Mouse (Mus musculus) limb, embryonic 15.5 days (tissue): ENCODE measurements around the gene Gm17359. TPM values are rescaled to one million over a fixed set of nuclear protein-coding genes. Genes with fewer than 3 reads are reported as not detected.

Source experiments
- ATAC-seq: fragments of 200-750 bp; cut with Nextera tagmentation; 2 replicates; pipeline ENCODE4 v1.8.0; 2017; ENCODE audit warnings: low read depth, moderate TSS enrichment; ENCODE audit not compliant: insufficient number of reproducible peaks, low FRiP score, low TSS enrichment
- H3K27ac ChIP-seq: fragments of 300-500 bp; sonication (generic); 2 replicates; pipeline ENCODE4 v1.5.1; 2015; ENCODE audit warnings: moderate library complexity, mild to moderate bottlenecking, inconsistent platforms
- H3K27me3 ChIP-seq: fragments of 300-500 bp; sonication (generic); 2 replicates; pipeline ENCODE4 v1.6.1; 2015; ENCODE audit warnings: inconsistent platforms
- H3K36me3 ChIP-seq: fragments of 300-500 bp; sonication (generic); 2 replicates; pipeline ENCODE4 v1.6.1; 2015; ENCODE audit warnings: inconsistent platforms
- H3K4me1 ChIP-seq: fragments of 300-500 bp; sonication (generic); 2 replicates; pipeline ENCODE4 v1.6.1; 2015; ENCODE audit warnings: inconsistent platforms
- H3K4me2 ChIP-seq: fragments of 300-500 bp; sonication (generic); 2 replicates; pipeline ENCODE4 v1.6.1; 2015; ENCODE audit warnings: mild to moderate bottlenecking, inconsistent platforms
- H3K4me3 ChIP-seq: fragments of 300-500 bp; sonication (generic); 2 replicates; pipeline ENCODE4 v1.5.1; 2015; ENCODE audit warnings: mild to moderate bottlenecking, inconsistent platforms
- H3K9ac ChIP-seq: fragments of 300-500 bp; sonication (generic); 2 replicates; pipeline ENCODE4 v1.6.1; 2015; ENCODE audit warnings: inconsistent platforms
- H3K9me3 ChIP-seq: fragments of 300-500 bp; sonication (generic); 2 replicates; pipeline ENCODE4 v1.6.1; 2016; ENCODE audit warnings: inconsistent platforms
- WGBS: fragments of 180-500 bp; shearing (Covaris S2); methylation state at CpG from one replicate; pipeline ENCODE4 v1.1.7; 2015; 5-methylcytosine and 5-hydroxymethylcytosine counted together
- polyA plus RNA-seq: library from polyadenylated mRNA; unstranded; fragments of >200 nt; fragmentation: Nextera tagmentation; extraction: Ambion mirVana; gene quantifications from 2 replicates; pipeline ENCODE4 v1.2.1, GENCODE M21; 2015

The Gm17359 gene
- polyA plus RNA-seq, 1 experiment from 2014 or later, result not detected

GRCm38 (mm10) chr3:79402056-79402455 is 65.6 kb downstream of the Gm17359 start:
- 86% methylated on average over 8 of the region's 8 CpGs for WGBS
- H3K4me1 ChIP-seq, result no peaks in the 10 kb centered on the region
- H3K9ac ChIP-seq, result no peak overlapping the region
- no peaks in the 10 kb centered on the region for H3K9me3 ChIP-seq
- no peak overlapping the region for H3K4me3 ChIP-seq
- no peaks in the 10 kb centered on the region for H3K36me3 ChIP-seq
- H3K27ac ChIP-seq, result no peak overlapping the region
- no peak overlapping the region for H3K4me2 ChIP-seq
- H3K27me3 ChIP-seq, result no peaks in the 10 kb centered on the region
- no peak for ATAC-seq

GRCm38 (mm10) chr3:79408546-79408945 is 72.1 kb downstream of the Gm17359 start:
- no peaks in the 10 kb centered on the region for H3K9me3 ChIP-seq
- ATAC-seq, result no peak
- no peak overlapping the region for H3K9ac ChIP-seq
- H3K36me3 ChIP-seq, result no peaks in the 10 kb centered on the region
- 43% methylated on average over 4 of the region's 4 CpGs for WGBS
- no peak overlapping the region for H3K4me2 ChIP-seq
- peaks cover 7% of the 10 kb centered on the region; the same call in 1 of the 2 replicates for H3K4me1 ChIP-seq
- H3K4me3 ChIP-seq, result no peak overlapping the region
- H3K27ac ChIP-seq, result no peak overlapping the region
- H3K27me3 ChIP-seq, result no peaks in the 10 kb centered on the region

GRCm38 (mm10) chr3:79409927-79410628 is 73.6 kb downstream of the Gm17359 start:
- WGBS, result 19% methylated on average over 10 of the region's 10 CpGs
- Histone ChIP-seq H3K4me1 (peaks cover 7% of the 10 kb centered on the region; the same call in 1 of the 2 replicates), H3K9ac (no peak overlapping the region)

GRCm38 (mm10) chr3:79410629-79410995 is 74.2 kb downstream of the Gm17359 start:
- Histone ChIP-seq H3K9me3 (no peaks in the 10 kb centered on the region), H3K4me2 (no peak overlapping the region), H3K27me3 (no peaks in the 10 kb centered on the region), H3K27ac (no peak overlapping the region), H3K4me3 (no peak overlapping the region), H3K36me3 (no peaks in the 10 kb centered on the region), H3K9ac (no peak overlapping the region), H3K4me1 (peaks cover 7% of the 10 kb centered on the region; the same call in 1 of the 2 replicates)
- no peak for ATAC-seq
- WGBS, result 41% methylated on average over 5 of the region's 5 CpGs

More at GRCm38 (mm10) chr3:79409927-79410628, 73.6 kb downstream of the Gm17359 start:
- no peak overlapping the region for H3K27ac ChIP-seq
- H3K9me3 ChIP-seq, result no peaks in the 10 kb centered on the region
- no peaks in the 10 kb centered on the region for H3K27me3 ChIP-seq
- H3K4me3 ChIP-seq, result no peak overlapping the region
- no peak overlapping the region for H3K4me2 ChIP-seq
- ATAC-seq, result no peak
- H3K36me3 ChIP-seq, result no peaks in the 10 kb centered on the region

- 37% methylated on average over 2 of the region's 2 CpGs for WGBS
- Histone ChIP-seq H3K27me3 (no peaks in the 10 kb centered on the region), H3K9me3 (no peaks in the 10 kb centered on the region), H3K4me1 (peaks cover 7% of the 10 kb centered on the region; the same call in 1 of the 2 replicates), H3K4me2 (no peak overlapping the region), H3K27ac (no peak overlapping the region), H3K4me3 (no peak overlapping the region), H3K36me3 (no peaks in the 10 kb centered on the region), H3K9ac (no peak overlapping the region)
- ATAC-seq, result no peak
Measured at GRCm38 (mm10) chr3:79411666-79412065, 75.2 kb downstream of the Gm17359 start.

- Histone ChIP-seq H3K27me3 (no peaks in the 10 kb centered on the region), H3K4me1 (peaks cover 7% of the 10 kb centered on the region; the same call in 1 of the 2 replicates), H3K4me3 (no peak overlapping the region), H3K9me3 (no peaks in the 10 kb centered on the region), H3K36me3 (no peaks in the 10 kb centered on the region), H3K27ac (no peak overlapping the region), H3K4me2 (no peak overlapping the region), H3K9ac (no peak overlapping the region)
- no peak for ATAC-seq
- WGBS, result 74% methylated on average over 1 of the region's 1 CpGs
Measured at GRCm38 (mm10) chr3:79413492-79413891, 77.0 kb downstream of the Gm17359 start.

GRCm38 (mm10) chr3:79415081-79415480 is 78.6 kb downstream of the Gm17359 start:
- H3K4me2 ChIP-seq, result no peak overlapping the region
- no peak overlapping the region for H3K27ac ChIP-seq
- H3K4me1 ChIP-seq, result 0 out of 2 replicates have a peak, but pooled peaks cover 3% of the 10 kb centered on the region
- no peak overlapping the region for H3K9ac ChIP-seq
- ATAC-seq, result no peak
- 80% methylated on average over 5 of the region's 5 CpGs for WGBS
- no peaks in the 10 kb centered on the region for H3K36me3 ChIP-seq
- no peaks in the 10 kb centered on the region for H3K9me3 ChIP-seq
- no peaks in the 10 kb centered on the region for H3K27me3 ChIP-seq
- no peak overlapping the region for H3K4me3 ChIP-seq

GRCm38 (mm10) chr3:79415929-79416328 is 79.5 kb downstream of the Gm17359 start:
- no peak for ATAC-seq
- Histone ChIP-seq H3K36me3 (no peaks in the 10 kb centered on the region), H3K4me1 (0 out of 2 replicates have a peak, but pooled peaks cover 3% of the 10 kb centered on the region), H3K9me3 (no peaks in the 10 kb centered on the region), H3K27me3 (no peaks in the 10 kb centered on the region), H3K4me3 (no peak overlapping the region), H3K9ac (no peak overlapping the region), H3K27ac (no peak overlapping the region), H3K4me2 (no peak overlapping the region)

- ATAC-seq, result no peak
- WGBS, result 48% methylated on average over 4 of the region's 4 CpGs
- Histone ChIP-seq H3K4me3 (no peak overlapping the region), H3K9ac (no peak overlapping the region), H3K4me1 (no peaks in the 10 kb centered on the region), H3K9me3 (no peaks in the 10 kb centered on the region), H3K4me2 (no peak overlapping the region), H3K27ac (no peak overlapping the region), H3K36me3 (no peaks in the 10 kb centered on the region), H3K27me3 (no peaks in the 10 kb centered on the region)
Measured at GRCm38 (mm10) chr3:79416944-79417680, 80.7 kb downstream of the Gm17359 start.

- Histone ChIP-seq H3K9me3 (no peaks in the 10 kb centered on the region), H3K36me3 (no peaks in the 10 kb centered on the region), H3K4me2 (no peak overlapping the region), H3K27ac (no peak overlapping the region), H3K9ac (no peak overlapping the region), H3K4me3 (no peak overlapping the region), H3K4me1 (no peaks in the 10 kb centered on the region), H3K27me3 (no peaks in the 10 kb centered on the region)
- ATAC-seq, result no peak
- WGBS, result 84% methylated on average over 14 of the region's 14 CpGs
Measured at GRCm38 (mm10) chr3:79418921-79419320, 82.5 kb downstream of the Gm17359 start.

- no peak for ATAC-seq
- WGBS, result 70% methylated on average over 1 of the region's 1 CpGs
Measured at GRCm38 (mm10) chr3:79425441-79425840, 89.0 kb downstream of the Gm17359 start.

GRCm38 (mm10) chr3:79433593-79433992 is 97.1 kb downstream of the Gm17359 start:
- H3K4me3 ChIP-seq, result no peak overlapping the region
- H3K9ac ChIP-seq, result no peak overlapping the region
- no peaks in the 10 kb centered on the region for H3K4me1 ChIP-seq
- no peaks in the 10 kb centered on the region for H3K9me3 ChIP-seq
- H3K27ac ChIP-seq, result no peak overlapping the region
- H3K4me2 ChIP-seq, result no peak overlapping the region
- no peaks in the 10 kb centered on the region for H3K36me3 ChIP-seq
- no peak for ATAC-seq
- H3K27me3 ChIP-seq, result no peaks in the 10 kb centered on the region

More at GRCm38 (mm10) chr3:79425441-79425840, 89.0 kb downstream of the Gm17359 start:
- Histone ChIP-seq H3K9me3 (no peaks in the 10 kb centered on the region), H3K36me3 (no peaks in the 10 kb centered on the region), H3K4me3 (no peak overlapping the region), H3K27ac (no peak overlapping the region), H3K4me1 (no peaks in the 10 kb centered on the region), H3K9ac (no peak overlapping the region), H3K4me2 (no peak overlapping the region), H3K27me3 (no peaks in the 10 kb centered on the region)
